Mouse (Mus musculus) liver, embryonic 12.5 days (tissue): Measurements from ENCODE around the gene Ccdc71. TPM values are rescaled to one million over a fixed set of nuclear protein-coding genes. Genes with fewer than 3 reads are reported as not detected.

ENCODE experiments used
- polyA plus RNA-seq: library from polyadenylated mRNA; unstranded; fragments of >200 nt; fragmentation: Nextera tagmentation; extraction: Ambion mirVana; gene quantifications from 2 replicates; pipeline ENCODE4 v1.2.1, GENCODE M21; 2016

Ccdc71 gene
- polyA plus RNA-seq, 1 experiment from 2014 or later = 32.9 TPM

Other genes starting within 250 kb of the Ccdc71 start
- 20.7 and 22.1 TPM in 2 replicates for gene Dag1, start 196.6 kb upstream of the Ccdc71 start, polyA plus RNA-seq
- gene Nicn1, start 170.1 kb upstream of the Ccdc71 start, polyA plus RNA-seq = 5.8 and 7.9 TPM in 2 replicates
- 10.9 and 12.9 TPM in 2 replicates for gene Amt, start 163.7 kb upstream of the Ccdc71 start, polyA plus RNA-seq
- 249 and 259 TPM in 2 replicates for gene Rhoa, start 154.4 kb upstream of the Ccdc71 start, polyA plus RNA-seq
- 13.4 TPM in 2 replicates for gene Tcta, start 154.4 kb upstream of the Ccdc71 start, polyA plus RNA-seq
- gene Gpx1, start 121.6 kb upstream of the Ccdc71 start, polyA plus RNA-seq = 5,938 and 5,957 TPM in 2 replicates
- gene Usp4, start 112.7 kb upstream of the Ccdc71 start, polyA plus RNA-seq = 87.4 and 92.1 TPM in 2 replicates
- gene 1700102P08Rik, start 67.7 kb upstream of the Ccdc71 start, polyA plus RNA-seq = 0.32 and 0.59 TPM in 2 replicates
- gene Ccdc36, start 32.0 kb upstream of the Ccdc71 start, polyA plus RNA-seq = 0.55 TPM in 2 replicates
- not detected in 2 replicates for gene BC048562, start 24.0 kb upstream of the Ccdc71 start, polyA plus RNA-seq
- gene Klhdc8b, start 1.1 kb downstream of the Ccdc71 start, polyA plus RNA-seq = 17.7 and 18.8 TPM in 2 replicates
- 9.8 and 10.9 TPM in 2 replicates for gene Lamb2, start 19.2 kb downstream of the Ccdc71 start, polyA plus RNA-seq
- 48.0 and 52.1 TPM in 2 replicates for gene Usp19, start 30.1 kb downstream of the Ccdc71 start, polyA plus RNA-seq
- 74.4 and 79.9 TPM in 2 replicates for gene Qars, start 47.2 kb downstream of the Ccdc71 start, polyA plus RNA-seq
- gene Qrich1, start 56.3 kb downstream of the Ccdc71 start, polyA plus RNA-seq = 78.6 and 81.6 TPM in 2 replicates
- gene Impdh2, start 99.8 kb downstream of the Ccdc71 start, polyA plus RNA-seq = 173 and 184 TPM in 2 replicates
- gene Ndufaf3, start 106.9 kb downstream of the Ccdc71 start, polyA plus RNA-seq = 34.8 and 38.9 TPM in 2 replicates
- gene Dalrd3, start 109.4 kb downstream of the Ccdc71 start, polyA plus RNA-seq = 52.7 and 58.9 TPM in 2 replicates
- 28.3 and 29.3 TPM in 2 replicates for gene Wdr6, start 118.2 kb downstream of the Ccdc71 start, polyA plus RNA-seq
- gene P4htm, start 137.1 kb downstream of the Ccdc71 start, polyA plus RNA-seq = 1.1 and 1.4 TPM in 2 replicates
- 40.4 and 41.3 TPM in 2 replicates for gene Arih2, start 188.9 kb downstream of the Ccdc71 start, polyA plus RNA-seq
- 25.2 and 26.7 TPM in 2 replicates for gene Slc25a20, start 201.6 kb downstream of the Ccdc71 start, polyA plus RNA-seq
- gene Prkar2a, start 228.8 kb downstream of the Ccdc71 start, polyA plus RNA-seq = 15.5 and 17.5 TPM in 2 replicates